Mouse (Mus musculus): ENCODE results near the gene 1700001L19Rik.

DNA sequence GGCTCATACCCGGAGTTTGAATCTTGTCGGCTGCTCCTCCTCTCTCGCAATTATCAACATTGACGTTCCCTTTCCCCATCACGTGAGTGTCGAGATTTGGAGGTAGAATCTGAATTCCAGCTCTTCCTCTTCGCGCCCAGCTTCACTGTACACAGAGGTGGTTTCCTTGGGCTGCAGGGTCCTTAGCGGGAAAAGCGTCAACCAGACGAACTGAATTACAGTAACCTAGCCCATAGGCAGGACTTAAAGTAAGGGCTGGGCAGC, 14.8 kb upstream of the 1700001L19Rik start:
- TF ChIP-seq POLR2A (IDR thresholded peaks at IDR 0.05; ENCODE audit: extremely low read depth, insufficient read depth, low read length): no peak
- TF ChIP-seq CTCF (IDR thresholded peaks at IDR 0.05; ENCODE audit: low read depth, low read length): no peak
